Mouse (Mus musculus) embryonic facial prominence, embryonic 12.5 days (tissue): ENCODE measurements around the gene Gcnt2. TPM values are rescaled to one million over a fixed set of nuclear protein-coding genes. Genes with fewer than 3 reads are reported as not detected.

Experiments used
- ATAC-seq: fragments of 200-750 bp; cut with Nextera tagmentation; 2 replicates; pipeline ENCODE4 v1.8.0; 2017; ENCODE audit not compliant: insufficient number of reproducible peaks, insufficient read depth, low FRiP score, low TSS enrichment
- H3K27ac ChIP-seq: fragments of 300-500 bp; sonication (generic); 2 replicates; pipeline ENCODE4 v1.5.1; 2016; ENCODE audit warnings: mild to moderate bottlenecking
- H3K27me3 ChIP-seq: fragments of 300-500 bp; sonication (generic); 2 replicates; pipeline ENCODE4 v1.6.1; 2016; ENCODE audit warnings: mild to moderate bottlenecking, moderate library complexity
- H3K36me3 ChIP-seq: fragments of 300-500 bp; sonication (generic); 2 replicates; pipeline ENCODE4 v1.6.1; 2016; ENCODE audit warnings: mild to moderate bottlenecking
- H3K4me1 ChIP-seq: fragments of 300-500 bp; sonication (generic); 2 replicates; pipeline ENCODE4 v1.6.1; 2016
- H3K4me2 ChIP-seq: fragments of 300-500 bp; sonication (generic); replicated peaks from 2 replicates; pipeline ENCODE4 v1.6.1; 2016; ENCODE audit warnings: mild to moderate bottlenecking, moderate library complexity
- H3K4me3 ChIP-seq: fragments of 300-500 bp; sonication (generic); 2 replicates; pipeline ENCODE4 v1.5.1; 2016; ENCODE audit warnings: mild to moderate bottlenecking
- H3K9ac ChIP-seq: fragments of 300-500 bp; sonication (generic); 2 replicates; pipeline ENCODE4 v1.6.1; 2016; ENCODE audit warnings: mild to moderate bottlenecking, moderate library complexity
- H3K9me3 ChIP-seq: fragments of 300-500 bp; sonication (generic); 2 replicates; pipeline ENCODE4 v1.6.1; 2016; ENCODE audit warnings: mild to moderate bottlenecking, moderate library complexity
- WGBS: fragments of 180-500 bp; shearing (Covaris S2); methylation state at CpG from one replicate; pipeline ENCODE4 v1.1.7; 2016; 5-methylcytosine and 5-hydroxymethylcytosine counted together
- polyA plus RNA-seq: library from polyadenylated mRNA; unstranded; fragments of >200 nt; fragmentation: Nextera tagmentation; extraction: Ambion mirVana; gene quantifications from 2 replicates; pipeline ENCODE4 v1.2.1, GENCODE M21; 2016

Gcnt2 gene
- polyA plus RNA-seq, 1 experiment from 2014 or later: 2.9 TPM

- H3K9me3 ChIP-seq: no peaks in the 10 kb centered on the region
- H3K36me3 ChIP-seq: no peaks in the 10 kb centered on the region
- H3K4me3 ChIP-seq: no peak overlapping the region
- no peak overlapping the region for H3K4me2 ChIP-seq
- WGBS: 55% methylated on average over 6 of the region's 6 CpGs
- no peaks in the 10 kb centered on the region for H3K27me3 ChIP-seq
- H3K4me1 ChIP-seq: no peaks in the 10 kb centered on the region
- ATAC-seq: no peak
- H3K27ac ChIP-seq: no peak overlapping the region
- H3K9ac ChIP-seq: no peak overlapping the region
Measured at GRCm38 (mm10) chr13:40908044-40908443, 48.5 kb downstream of the Gcnt2 start.

- H3K4me1 ChIP-seq: no peaks in the 10 kb centered on the region
- WGBS: 83% methylated on average over 8 of the region's 8 CpGs
- no peak overlapping the region for H3K4me2 ChIP-seq
- no peaks in the 10 kb centered on the region for H3K27me3 ChIP-seq
- H3K27ac ChIP-seq: no peak overlapping the region
- no peak overlapping the region for H3K4me3 ChIP-seq
- ATAC-seq: no peak
- H3K9ac ChIP-seq: no peak overlapping the region
- H3K9me3 ChIP-seq: no peaks in the 10 kb centered on the region
- H3K36me3 ChIP-seq: no peaks in the 10 kb centered on the region
Measured at GRCm38 (mm10) chr13:40909060-40909459, 49.5 kb downstream of the Gcnt2 start.

GRCm38 (mm10) chr13:40910047-40910446, 50.5 kb downstream of the Gcnt2 start:
- Histone ChIP-seq H3K27me3 (no peaks in the 10 kb centered on the region), H3K4me3 (no peak overlapping the region), H3K4me1 (no peaks in the 10 kb centered on the region), H3K9ac (no peak overlapping the region), H3K4me2 (no peak overlapping the region), H3K36me3 (no peaks in the 10 kb centered on the region), H3K27ac (no peak overlapping the region), H3K9me3 (no peaks in the 10 kb centered on the region)
- 88% methylated on average over 6 of the region's 6 CpGs for WGBS
- ATAC-seq: no peak

GRCm38 (mm10) chr13:40911951-40912350, 52.4 kb downstream of the Gcnt2 start:
- Histone ChIP-seq H3K4me3 (no peak overlapping the region), H3K9me3 (no peaks in the 10 kb centered on the region), H3K4me1 (peaks cover 9% of the 10 kb centered on the region; the same call in 1 of the 2 replicates), H3K27ac (no peak overlapping the region), H3K36me3 (no peaks in the 10 kb centered on the region), H3K27me3 (0 out of 2 replicates have a peak, but pooled peaks cover 2% of the 10 kb centered on the region), H3K9ac (no peak overlapping the region), H3K4me2 (no peak overlapping the region)
- 86% methylated on average over 6 of the region's 6 CpGs for WGBS
- no peak for ATAC-seq

GRCm38 (mm10) chr13:40913395-40914018, 54.0 kb downstream of the Gcnt2 start:
- WGBS: 92% methylated on average over 14 of the region's 14 CpGs
- ATAC-seq: no peak
- Histone ChIP-seq H3K27ac (no peak overlapping the region), H3K4me1 (peaks cover 19% of the 10 kb centered on the region), H3K4me3 (no peak overlapping the region), H3K27me3 (peaks cover 10% of the 10 kb centered on the region), H3K4me2 (no peak overlapping the region), H3K9me3 (no peaks in the 10 kb centered on the region), H3K36me3 (no peaks in the 10 kb centered on the region), H3K9ac (no peak overlapping the region)

- no peak overlapping the region for H3K27ac ChIP-seq
- no peak for ATAC-seq
- 86% methylated on average over 4 of the region's 4 CpGs for WGBS
Measured at GRCm38 (mm10) chr13:40914053-40914585, 54.6 kb downstream of the Gcnt2 start.

GRCm38 (mm10) chr13:40916321-40917160, 57.0 kb downstream of the Gcnt2 start:
- Histone ChIP-seq H3K4me1 (peaks cover 19% of the 10 kb centered on the region), H3K9ac (no peak overlapping the region), H3K4me2 (peak overlapping the region; percentile 92), H3K27ac (no peak overlapping the region), H3K27me3 (peaks cover 18% of the 10 kb centered on the region), H3K36me3 (no peaks in the 10 kb centered on the region), H3K9me3 (no peaks in the 10 kb centered on the region), H3K4me3 (peak overlapping the region; percentile 44; the same call in 1 of the 2 replicates)
- no peak for ATAC-seq
- WGBS: 6% methylated on average over 21 of the region's 21 CpGs

More at GRCm38 (mm10) chr13:40914053-40914585, 54.6 kb downstream of the Gcnt2 start:
- no peak overlapping the region for H3K4me3 ChIP-seq
- H3K4me1 ChIP-seq: peaks cover 19% of the 10 kb centered on the region
- H3K9ac ChIP-seq: no peak overlapping the region
- H3K36me3 ChIP-seq: no peaks in the 10 kb centered on the region
- H3K27me3 ChIP-seq: peaks cover 15% of the 10 kb centered on the region
- no peaks in the 10 kb centered on the region for H3K9me3 ChIP-seq
- H3K4me2 ChIP-seq: no peak overlapping the region

GRCm38 (mm10) chr13:40917161-40918091, 57.9 kb downstream of the Gcnt2 start:
- H3K9me3 ChIP-seq: no peaks in the 10 kb centered on the region
- no peaks in the 10 kb centered on the region for H3K36me3 ChIP-seq
- H3K4me3 ChIP-seq: peak overlapping the region; percentile 44
- peak overlapping the region; percentile 92 for H3K4me2 ChIP-seq
- H3K27ac ChIP-seq: no peak overlapping the region
- ATAC-seq: 0 out of 2 replicates have a peak, but pooled peaks have one; percentile 60
- peaks cover 19% of the 10 kb centered on the region for H3K4me1 ChIP-seq
- WGBS: under 1% methylated on average over 38 of the region's 38 CpGs
- H3K9ac ChIP-seq: peak overlapping the region; percentile 41
- H3K27me3 ChIP-seq: peaks cover 18% of the 10 kb centered on the region

GRCm38 (mm10) chr13:40921326-40922059, 61.9 kb downstream of the Gcnt2 start:
- Histone ChIP-seq H3K9me3 (no peaks in the 10 kb centered on the region), H3K36me3 (no peaks in the 10 kb centered on the region), H3K27me3 (peaks cover 15% of the 10 kb centered on the region), H3K4me3 (no peak overlapping the region), H3K27ac (no peak overlapping the region), H3K4me1 (peaks cover 15% of the 10 kb centered on the region), H3K9ac (no peak overlapping the region), H3K4me2 (no peak overlapping the region)
- WGBS: 69% methylated on average over 8 of the region's 8 CpGs
- ATAC-seq: no peak

- no peak overlapping the region for H3K27ac ChIP-seq
- peaks cover 7% of the 10 kb centered on the region for H3K4me1 ChIP-seq
- no peak for ATAC-seq
- H3K4me2 ChIP-seq: no peak overlapping the region
- WGBS: 80% methylated on average over 11 of the region's 11 CpGs
- H3K36me3 ChIP-seq: no peaks in the 10 kb centered on the region
- H3K4me3 ChIP-seq: no peak overlapping the region
- H3K9me3 ChIP-seq: no peaks in the 10 kb centered on the region
- no peak overlapping the region for H3K9ac ChIP-seq
- peaks cover 15% of the 10 kb centered on the region for H3K27me3 ChIP-seq
Measured at GRCm38 (mm10) chr13:40922311-40922877, 62.8 kb downstream of the Gcnt2 start.
